Mouse (Mus musculus) c-Kit-positive CD71-positive TER-119-positive erythroid progenitor cells, embryonic 14.5 days (primary cell): ENCODE data around the gene Spp1.

ENCODE experiments used
- DNase-seq: peaks from one replicate; pipeline ENCODE4 v3.0.0-alpha.2; 2013; ENCODE audit warnings: low spot score

The Spp1 gene

DNA sequence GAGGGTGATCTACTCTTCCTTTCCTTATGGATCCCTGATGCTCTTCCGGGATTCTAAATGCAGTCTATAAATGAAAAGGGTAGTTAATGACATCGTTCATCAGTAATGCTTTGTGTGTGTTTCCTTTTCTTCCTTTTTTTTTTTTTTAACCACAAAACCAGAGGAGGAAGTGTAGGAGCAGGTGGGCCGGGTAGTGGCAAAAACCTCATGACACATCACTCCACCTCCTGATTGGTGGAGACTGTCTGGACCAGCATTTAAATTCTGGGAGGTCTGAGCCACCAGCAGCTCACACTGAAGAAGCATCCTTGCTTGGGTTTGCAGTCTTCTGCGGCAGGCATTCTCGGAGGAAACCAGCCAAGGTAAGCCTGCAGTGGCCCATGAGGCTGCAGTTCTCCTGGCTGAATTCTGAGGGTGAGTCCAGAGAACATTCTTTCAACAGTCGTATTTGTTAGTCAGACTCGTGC, at the start of gene Spp1:
Gene Spp1, plus strand, starts transcription at position 284 of the 467 bp plus-strand sequence.
- DNase-seq = no peak

DNA sequence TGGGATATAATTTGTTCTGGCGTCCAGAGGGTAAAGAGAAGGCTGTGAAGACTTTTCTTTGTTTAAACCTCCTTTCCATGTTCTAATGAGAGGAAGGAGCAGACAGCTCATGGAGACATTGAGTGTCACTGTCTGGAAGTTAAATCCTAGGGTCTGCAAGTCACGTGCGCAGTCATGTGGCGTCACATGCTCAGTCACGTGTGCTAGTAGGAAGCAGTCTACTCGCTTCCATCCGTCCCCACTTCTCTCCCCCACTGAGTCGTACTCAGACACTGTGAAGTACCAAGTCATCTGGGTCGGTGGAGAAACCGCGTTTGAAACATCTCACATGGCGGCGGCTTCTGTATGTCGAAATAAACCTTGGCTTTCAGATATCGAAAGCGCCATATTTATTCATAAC, 49.4 kb upstream of the Spp1 start:
- no peak for DNase-seq

DNA sequence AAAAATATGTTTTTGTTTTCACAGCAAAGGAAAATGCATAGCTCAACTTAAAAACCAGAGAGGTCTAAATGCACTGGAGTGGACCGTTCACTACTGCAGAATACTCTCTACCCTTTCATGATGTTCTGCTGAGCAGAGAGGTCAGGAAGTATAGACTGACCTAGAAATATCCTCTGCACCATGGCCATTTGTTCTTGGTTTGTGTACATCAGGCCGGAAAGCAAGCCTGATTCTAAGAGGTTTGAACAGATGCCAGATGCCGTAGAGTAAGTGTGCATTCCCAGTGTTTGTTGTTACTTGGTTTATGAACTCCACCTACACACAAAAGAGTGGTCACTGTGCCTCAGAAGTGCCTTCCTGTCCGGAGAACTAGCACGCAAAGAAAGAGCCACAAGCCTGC, 48.0 kb upstream of the Spp1 start:
- no peak for DNase-seq

DNA sequence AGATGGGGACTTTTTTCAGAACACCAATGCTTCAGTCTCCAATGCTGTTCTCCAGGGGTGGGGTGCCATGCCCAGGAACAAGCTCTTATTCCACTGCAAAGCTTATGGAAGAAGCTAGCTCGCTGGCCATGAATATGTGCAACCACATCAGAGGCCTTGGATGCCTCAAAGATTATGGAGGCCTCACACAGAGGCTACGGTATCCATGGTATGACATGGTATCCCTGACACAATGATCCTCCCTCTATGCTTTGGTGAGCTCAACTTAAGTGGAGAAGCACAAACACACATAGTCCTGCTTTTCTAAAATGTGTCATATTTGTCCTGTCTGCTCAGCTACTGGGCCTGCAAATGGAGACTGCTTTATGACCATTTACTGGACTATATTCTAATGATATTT, 44.0 kb upstream of the Spp1 start:
- no peak for DNase-seq

DNA sequence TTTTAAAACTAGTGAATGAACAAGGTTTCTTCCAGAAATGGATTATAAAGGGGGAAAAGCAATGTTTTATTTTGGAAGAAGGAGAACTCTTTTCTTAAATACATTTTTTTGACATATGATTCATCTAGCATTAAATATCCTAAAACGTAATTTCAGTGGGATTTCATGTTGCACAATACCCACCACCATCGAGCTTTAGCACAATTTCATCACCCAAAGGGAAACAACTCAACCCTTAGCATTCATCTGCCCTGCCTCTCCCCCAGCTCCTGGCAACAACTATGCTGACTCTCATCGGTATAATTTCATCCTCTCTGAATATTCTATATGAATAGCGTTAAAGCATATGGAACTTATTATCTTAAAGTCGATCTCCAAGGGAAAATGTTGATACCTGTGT, 42.1 kb upstream of the Spp1 start:
- no peak for DNase-seq

DNA sequence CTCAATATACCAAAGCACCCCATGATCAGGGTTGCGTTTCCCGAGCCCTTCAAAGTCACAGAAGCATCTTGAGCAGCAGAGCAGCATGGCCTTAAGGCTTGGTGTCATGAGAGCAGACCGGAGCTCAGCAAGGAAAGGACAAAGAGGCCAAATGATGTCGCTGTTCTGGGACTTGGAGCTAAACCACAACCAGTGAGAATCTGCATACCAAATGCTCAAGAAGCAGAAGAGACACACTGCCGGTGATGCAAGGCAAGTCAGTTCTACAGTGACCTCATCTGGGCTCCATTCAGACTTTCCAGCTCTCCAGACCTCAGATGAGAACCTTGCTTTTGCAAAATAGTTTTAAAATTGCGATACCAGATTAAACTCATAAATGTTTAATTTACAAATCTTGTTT, 38.6 kb upstream of the Spp1 start:
- no peak for DNase-seq

DNA sequence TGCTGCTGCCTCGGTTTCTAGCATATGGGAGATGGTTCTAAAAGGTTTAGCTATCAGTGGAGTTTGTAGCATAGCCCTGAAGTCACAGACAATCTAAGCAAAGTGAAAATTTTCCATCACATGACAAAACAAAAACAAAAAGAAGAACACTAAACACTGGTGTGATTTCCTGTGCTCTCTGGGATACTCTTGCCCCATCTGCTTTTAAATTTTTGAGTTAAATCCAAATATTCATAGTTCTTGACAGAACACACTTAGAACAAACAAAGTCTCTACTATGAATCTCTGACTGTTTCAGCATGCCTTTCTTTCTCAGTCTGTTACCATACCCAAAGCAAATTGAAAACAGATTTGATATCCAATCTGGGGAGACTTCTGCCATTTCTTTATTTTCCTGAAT, 36.9 kb upstream of the Spp1 start:
- DNase-seq = no peak

DNA sequence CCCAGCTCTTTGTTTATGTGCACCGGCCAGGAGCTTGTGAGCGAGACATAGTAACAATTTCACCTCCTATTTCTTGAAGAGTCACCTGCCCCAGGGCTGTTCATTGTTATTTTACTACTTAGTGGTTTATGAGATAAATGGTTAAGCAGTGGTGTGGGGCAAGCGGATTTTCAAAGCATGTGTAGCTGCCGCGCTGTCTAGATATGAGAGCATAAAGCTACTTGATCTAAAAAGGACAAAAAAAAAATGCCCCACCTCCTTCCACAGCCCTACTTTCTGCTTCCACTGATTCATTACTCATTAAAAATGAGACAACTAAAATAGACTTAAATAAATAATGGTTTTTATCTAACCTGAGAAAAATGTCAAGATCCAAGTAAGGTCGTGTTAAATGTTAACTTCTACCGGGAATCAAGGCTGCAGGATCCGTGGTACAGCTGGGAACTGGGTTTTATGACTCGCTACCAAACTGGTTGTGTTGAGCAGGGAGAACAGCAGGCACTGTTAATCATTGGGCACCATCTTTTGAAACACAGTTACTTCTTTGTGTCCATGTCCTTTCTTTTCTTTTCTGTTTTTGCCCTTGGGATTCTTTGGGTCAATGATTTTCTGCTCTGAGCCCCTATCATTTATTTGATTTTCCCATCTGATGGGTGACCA, 35.5 kb upstream of the Spp1 start:
- no peak for DNase-seq

DNA sequence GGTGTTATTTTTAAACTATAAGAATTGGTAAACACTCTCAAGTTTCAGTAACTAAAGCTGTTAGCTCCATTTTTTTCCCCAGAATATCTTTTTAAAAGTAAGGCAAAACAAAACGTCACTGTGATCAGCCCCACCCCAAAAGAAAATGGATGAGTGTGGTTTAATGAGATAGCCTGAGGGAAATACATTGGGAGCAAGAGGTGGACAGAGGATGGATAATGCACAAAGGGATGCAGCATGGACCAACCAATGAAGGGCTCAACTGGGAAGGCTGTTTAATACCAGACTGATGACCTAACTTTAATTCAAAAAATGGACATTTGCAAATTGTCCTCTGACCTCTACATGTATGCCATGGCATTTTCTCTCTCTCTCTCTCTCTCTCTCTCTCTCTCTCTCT, 34.9 kb upstream of the Spp1 start:
- no peak for DNase-seq

DNA sequence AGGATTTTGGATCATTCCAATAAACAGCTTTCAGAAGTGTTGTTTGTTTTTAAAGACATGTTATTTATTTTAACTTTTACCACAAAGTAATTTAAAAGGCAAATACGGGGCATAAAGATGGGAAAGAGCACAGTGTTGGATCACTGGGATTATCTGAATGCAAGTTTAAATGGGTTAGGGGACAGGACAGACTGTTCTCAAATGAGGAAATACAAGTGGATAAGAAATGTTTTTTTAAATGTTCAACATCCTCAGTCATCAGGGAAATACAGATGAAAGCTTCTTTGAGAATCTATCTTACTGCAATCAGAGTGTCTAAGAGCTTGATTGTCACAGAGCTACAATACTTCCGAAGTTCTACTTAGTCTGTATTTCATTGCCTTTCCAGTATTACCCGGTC, 32.3 kb upstream of the Spp1 start:
- no peak for DNase-seq

DNA sequence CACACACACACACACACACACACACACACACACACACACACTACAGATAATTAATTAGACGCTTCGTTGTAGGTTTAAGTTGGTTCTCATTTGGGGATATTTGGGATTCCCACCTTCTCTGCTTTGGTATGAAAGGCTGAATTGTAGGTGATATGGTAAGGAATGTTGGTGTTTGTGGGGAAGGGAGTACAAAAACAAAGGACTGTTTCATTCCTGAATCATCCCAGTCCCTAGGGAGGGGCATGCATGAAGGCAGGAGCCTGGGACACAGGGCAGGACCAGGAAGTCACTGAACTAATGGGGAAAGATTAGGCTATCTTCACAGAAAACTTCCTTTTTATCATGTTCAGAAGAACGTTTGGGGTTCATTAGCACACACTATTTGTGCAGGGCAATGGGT, 31.6 kb upstream of the Spp1 start:
- no peak for DNase-seq

DNA sequence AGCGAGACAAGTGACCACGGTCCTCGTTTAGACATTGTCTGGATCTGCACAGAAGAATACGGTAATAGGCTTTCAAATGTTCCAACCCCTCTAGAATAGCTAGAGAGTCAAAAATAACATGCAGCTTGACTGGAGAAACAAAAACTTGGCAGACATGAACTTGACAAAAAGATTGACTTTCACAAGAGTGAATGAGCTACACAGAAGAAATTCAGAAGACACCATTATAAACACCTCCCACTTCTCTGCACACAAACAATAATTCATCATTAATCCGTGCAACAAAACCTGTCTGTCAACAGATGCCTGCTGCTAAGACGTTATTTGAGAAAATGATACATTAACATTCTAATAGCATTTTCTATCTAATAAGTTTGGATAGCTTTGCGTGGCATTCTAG, 30.4 kb upstream of the Spp1 start:
- DNase-seq = no peak

DNA sequence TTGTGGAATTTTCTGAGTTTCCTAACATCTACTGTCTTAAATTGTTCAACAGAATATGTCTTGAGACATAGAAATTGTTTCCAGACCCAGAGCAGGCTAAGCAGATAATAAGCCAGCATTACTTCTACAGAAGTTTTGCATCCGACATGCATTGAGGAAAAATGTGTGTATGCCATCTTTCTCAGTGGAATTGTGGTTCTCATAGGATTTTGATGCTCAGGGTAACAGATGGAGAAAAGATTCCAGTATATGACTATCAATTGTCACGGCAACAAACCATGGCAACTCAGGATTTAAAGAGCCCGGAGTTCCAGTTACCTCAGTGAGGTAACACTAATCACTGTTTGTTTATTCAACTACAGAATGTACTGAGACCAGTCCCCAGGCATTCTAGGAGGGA, 29.9 kb upstream of the Spp1 start:
- DNase-seq = no peak

DNA sequence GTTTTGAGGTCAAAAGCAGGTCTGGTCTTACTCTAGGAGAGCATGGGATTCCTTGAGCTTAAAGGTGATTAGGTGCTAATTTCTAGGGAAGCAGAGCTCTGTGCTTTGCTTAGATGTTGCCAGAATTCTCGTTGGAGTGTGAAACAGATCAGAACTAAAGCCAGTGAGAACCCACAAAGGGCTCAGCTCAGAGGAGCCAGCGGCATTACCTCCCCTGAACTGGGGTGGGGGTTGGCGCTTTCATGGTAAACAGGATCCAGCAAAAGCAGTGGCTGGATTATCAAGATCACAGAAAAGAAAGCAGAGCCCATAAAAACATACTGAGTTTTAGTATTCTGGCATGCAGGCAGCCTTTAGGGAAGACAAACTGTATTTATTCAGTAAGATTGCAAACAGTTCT, 28.2 kb upstream of the Spp1 start:
- DNase-seq = no peak

DNA sequence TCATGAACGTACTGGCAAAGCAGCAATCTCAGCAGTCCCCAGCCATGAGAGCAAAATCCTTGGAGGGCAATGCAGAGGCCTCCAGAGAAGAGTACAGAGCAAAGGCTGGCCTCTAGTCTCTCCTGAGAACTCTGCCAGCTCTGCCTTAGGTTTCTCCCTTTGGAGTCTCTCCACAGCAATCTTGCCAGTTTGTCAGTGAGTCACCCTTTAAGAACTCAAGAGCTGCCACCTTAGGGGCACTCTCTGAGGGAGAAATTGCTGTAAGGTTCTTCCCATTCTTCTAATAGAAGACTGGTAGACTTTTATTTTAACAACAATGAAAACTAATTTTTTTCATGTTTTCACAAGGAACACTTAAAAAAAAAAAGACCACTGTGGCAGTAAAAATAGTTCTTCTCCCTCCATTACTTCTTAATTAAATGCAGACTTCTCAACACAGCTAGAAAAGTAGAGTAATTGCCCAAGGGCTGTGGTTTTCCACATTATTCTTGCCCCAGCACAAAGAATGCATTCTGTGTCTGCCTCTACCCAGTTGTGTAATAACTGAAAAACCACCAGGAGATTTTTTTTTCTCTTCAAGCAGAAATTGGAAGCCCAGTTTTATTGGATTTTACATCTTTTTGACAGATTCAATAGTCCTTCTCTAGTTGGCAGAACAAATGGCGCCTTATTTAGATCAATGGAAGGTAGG, 27.2 kb upstream of the Spp1 start:
- no peak for DNase-seq

DNA sequence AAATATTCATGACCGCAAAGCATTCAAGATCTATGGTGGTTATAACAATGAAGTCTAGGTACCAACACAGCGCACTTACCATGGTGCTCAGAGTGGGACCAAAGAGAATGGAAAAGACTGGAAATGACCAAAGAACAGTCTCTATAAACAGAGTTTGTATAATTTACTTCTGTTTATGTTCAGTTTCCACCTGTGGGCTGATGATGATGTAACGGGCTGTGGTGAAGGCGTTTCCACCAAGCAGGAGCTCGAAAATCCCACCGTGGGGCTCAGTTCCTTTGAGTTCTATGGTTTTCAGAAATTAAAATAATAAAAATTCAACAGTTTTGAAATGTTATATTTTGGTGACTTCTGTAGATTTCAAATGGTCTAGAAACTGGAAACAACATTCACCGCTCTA, 26.4 kb upstream of the Spp1 start:
- DNase-seq = no peak

DNA sequence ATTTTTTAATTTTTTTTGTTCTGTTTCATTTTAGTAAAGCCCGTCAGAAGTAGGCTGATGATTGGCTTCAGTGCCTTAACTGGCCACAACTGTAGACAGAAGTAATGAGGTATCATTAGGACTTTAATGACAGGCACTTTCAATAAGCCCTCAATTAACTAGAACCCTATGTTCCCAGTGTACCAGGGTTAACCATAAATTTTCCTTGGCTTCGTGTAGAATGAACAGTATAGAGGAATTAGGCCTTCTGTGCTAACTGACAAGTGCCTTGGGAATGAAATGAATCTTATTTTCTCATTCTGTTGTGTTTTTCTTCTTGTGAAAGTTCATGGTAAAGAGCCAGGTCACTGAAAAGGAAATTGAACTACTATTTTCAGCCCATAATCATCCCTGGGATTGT, 18.9 kb upstream of the Spp1 start:
- no peak for DNase-seq

DNA sequence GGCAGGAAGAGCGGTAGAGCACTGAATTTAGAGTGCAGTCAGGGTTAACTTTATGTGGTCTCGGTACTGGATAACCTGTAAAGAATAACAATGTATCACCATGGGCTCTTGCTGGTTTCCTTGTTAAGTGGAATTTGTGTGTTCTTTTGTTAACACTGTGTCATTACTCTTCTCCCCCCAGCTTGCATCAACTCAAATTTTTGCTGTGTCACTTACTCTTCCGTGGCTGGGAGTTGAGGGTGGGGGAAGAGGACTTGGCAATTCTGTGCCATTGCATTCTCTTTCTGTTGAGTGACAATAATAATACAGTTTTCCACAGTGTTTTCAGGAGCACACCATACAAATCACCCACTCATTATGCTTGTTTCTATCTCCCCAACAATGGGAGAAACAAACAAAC, 17.9 kb upstream of the Spp1 start:
- no peak for DNase-seq

DNA sequence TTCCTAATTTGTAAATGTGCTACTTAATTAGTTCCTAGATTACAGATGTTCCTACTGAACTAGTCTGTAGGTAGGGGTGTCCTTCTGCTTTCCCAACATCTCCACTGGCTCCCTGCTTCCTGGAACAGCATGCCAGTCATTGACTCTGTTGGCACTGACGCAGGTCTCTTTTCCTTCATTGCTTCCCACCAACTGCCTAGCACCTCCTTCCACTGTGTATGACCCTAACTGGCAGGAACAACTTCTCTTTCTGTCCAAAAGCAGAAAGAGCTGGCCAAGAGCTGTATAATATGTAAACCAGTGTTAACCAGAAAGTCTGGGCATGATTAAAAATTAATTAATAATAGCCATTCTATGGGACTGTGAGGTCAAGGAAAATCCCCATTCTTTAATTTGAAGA, 17.2 kb upstream of the Spp1 start:
- no peak for DNase-seq

DNA sequence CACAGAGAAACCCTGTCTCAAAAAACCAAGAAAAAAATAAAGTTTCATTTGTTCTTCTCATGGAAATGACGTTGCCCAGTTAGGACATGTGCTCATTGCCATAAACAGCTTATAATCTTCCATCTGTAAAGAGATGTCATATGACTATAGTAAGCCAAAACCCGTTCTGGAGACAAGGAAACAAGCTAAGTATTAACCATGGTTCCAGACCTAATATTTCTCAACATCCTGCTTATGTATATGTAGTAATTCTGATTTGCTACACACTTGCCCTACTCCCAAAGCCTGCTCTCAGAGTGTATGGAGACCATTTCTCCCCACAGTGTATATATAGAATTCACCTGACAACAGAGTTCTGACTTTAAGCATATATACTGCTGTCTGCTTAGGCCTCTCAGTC, 12.9 kb upstream of the Spp1 start:
- no peak for DNase-seq

DNA sequence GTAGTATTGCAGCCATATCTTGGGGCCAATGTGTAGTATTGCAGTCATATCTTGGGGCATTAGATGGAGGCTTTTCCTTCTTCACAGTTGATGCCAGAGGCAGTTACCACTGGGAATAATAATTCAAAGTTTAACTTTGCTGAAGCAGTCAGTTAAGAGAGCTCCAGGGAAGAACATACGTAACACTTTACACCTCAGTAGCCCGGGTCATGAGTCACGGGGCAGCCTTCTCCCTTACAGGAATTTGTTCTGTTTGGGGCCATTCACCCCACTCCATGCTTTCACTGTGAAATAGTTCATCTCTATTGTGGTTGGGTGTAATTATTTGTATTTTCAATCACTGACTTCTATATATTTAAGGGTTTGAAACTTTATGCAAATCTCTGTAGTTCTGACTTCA, 11.1 kb upstream of the Spp1 start:
- no peak for DNase-seq

DNA sequence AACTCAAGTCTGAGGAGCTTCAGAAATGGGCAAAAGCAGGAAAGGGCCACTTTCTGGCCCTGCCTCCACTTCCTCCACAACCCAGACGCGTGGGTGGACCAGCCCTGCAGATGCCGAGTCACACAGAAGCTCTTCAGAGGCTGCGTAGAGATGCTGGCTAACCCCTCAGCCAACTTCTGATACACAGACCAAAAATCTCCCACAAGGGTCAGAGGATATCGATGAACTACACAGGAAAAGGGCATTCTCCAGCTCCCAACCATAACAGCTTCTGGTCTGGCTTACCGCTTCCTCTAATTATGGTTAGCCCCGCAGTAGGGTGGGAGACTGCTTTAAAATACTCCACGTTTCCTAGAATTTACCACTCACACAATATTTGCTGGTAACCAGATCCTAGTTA, 9.0 kb upstream of the Spp1 start:
- no peak for DNase-seq

DNA sequence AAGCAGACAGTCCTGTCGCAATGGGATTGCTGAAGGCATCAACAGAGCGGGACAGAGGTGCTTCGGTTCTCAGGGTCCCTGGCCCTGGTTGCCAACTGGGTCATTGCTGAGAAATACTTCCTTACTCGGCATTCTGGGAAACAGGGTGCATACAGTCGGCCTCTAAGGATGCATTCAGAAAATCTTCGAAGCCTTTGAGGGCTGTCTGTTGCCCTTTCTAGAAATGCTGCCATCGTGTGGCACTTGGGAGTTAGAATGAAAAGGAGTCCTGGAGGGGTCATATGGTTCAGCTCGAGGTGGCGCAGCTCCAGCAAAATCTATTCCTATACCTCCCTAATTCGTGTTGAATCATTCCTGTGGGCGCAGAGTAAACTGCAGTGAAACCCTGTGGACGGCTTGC, 2.0 kb upstream of the Spp1 start:
- DNase-seq = no peak

DNA sequence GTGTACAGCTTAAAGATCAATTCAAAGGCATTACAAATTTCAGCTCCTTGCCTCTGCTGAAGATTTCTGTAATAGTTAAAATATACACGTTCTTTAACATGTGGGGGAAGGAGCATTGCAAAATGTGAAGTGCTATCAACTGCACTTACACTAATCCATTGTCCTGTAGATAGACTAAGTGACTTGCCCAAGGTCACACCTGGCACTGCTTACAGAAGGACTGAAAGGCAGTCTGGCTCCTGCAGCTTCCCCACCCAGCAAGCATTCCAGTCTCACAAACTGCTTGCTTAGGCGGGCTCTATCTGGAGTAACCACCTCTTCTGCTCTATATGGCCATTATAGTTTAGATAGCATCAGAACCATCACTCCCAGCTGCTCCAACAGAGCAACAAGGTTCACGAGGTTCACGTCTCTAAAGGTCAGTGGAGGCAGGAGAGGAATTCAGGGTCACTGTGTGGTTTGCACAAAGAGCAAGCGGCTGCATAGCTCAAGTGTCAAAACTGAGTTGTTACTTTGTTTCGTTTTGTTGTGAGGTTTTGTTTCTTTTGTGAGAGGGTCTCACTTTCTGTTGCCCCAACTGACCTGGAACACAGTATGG, 851 bp upstream of the Spp1 start:
- no peak for DNase-seq
